Mouse (Mus musculus) kidney, postnatal 10 days (tissue): Measurements from ENCODE around the gene Smc6.

Source experiments
- DNase-seq: peaks from one replicate; pipeline ENCODE4 v3.0.0; 2021; ENCODE audit warnings: mixed read lengths

The Smc6 gene

GRCm38 (mm10) chr12:11265382-11266281 is at the start of gene Smc6, which contains the start of gene Gen1:
Gene Smc6, plus strand, starts transcription at chr12:11265886.
Gene Gen1, minus strand, starts transcription at chr12:11265801.
- DNase-seq: peak; percentile 98

- DNase-seq: no peak
Measured at GRCm38 (mm10) chr12:11216454-11216853, 49.2 kb upstream of the Smc6 start.

- DNase-seq: no peak
Measured at GRCm38 (mm10) chr12:11217726-11218250, 47.9 kb upstream of the Smc6 start.

- peak; percentile 26 for DNase-seq
Measured at GRCm38 (mm10) chr12:11221524-11222330, 44.0 kb upstream of the Smc6 start.

- DNase-seq: no peak
Measured at GRCm38 (mm10) chr12:11222566-11222965, 43.1 kb upstream of the Smc6 start.

GRCm38 (mm10) chr12:11223090-11223489 is 42.6 kb upstream of the Smc6 start:
- DNase-seq: no peak

GRCm38 (mm10) chr12:11224722-11225121 is 41.0 kb upstream of the Smc6 start:
- DNase-seq: no peak

GRCm38 (mm10) chr12:11226123-11226522 is 39.6 kb upstream of the Smc6 start:
- no peak for DNase-seq

GRCm38 (mm10) chr12:11226529-11227268 is 39.0 kb upstream of the Smc6 start:
- peak; percentile 24 for DNase-seq

GRCm38 (mm10) chr12:11230267-11230666 is 35.4 kb upstream of the Smc6 start:
- DNase-seq: no peak

- no peak for DNase-seq
Measured at GRCm38 (mm10) chr12:11235996-11236395, 29.7 kb upstream of the Smc6 start.

GRCm38 (mm10) chr12:11247460-11247859 is 18.2 kb upstream of the Smc6 start:
- no peak for DNase-seq

GRCm38 (mm10) chr12:11250322-11250721 is 15.4 kb upstream of the Smc6 start:
- DNase-seq: no peak

- DNase-seq: no peak
Measured at GRCm38 (mm10) chr12:11264895-11265294, 791 bp upstream of the Smc6 start.

GRCm38 (mm10) chr12:11266282-11266985 is 748 bp downstream of the Smc6 start:
- DNase-seq: peak; percentile 74

GRCm38 (mm10) chr12:11267030-11267429 is 1.3 kb downstream of the Smc6 start:
- DNase-seq: peak; percentile 8

GRCm38 (mm10) chr12:11272568-11272967 is 6.9 kb downstream of the Smc6 start:
- no peak for DNase-seq

GRCm38 (mm10) chr12:11273185-11273584 is 7.5 kb downstream of the Smc6 start:
- DNase-seq: no peak

- no peak for DNase-seq
Measured at GRCm38 (mm10) chr12:11276632-11277031, 10.9 kb downstream of the Smc6 start.

- no peak for DNase-seq
Measured at GRCm38 (mm10) chr12:11277207-11277606, 11.5 kb downstream of the Smc6 start.

- DNase-seq: no peak
Measured at GRCm38 (mm10) chr12:11279886-11280285, 14.2 kb downstream of the Smc6 start.

- DNase-seq: no peak
Measured at GRCm38 (mm10) chr12:11281584-11281983, 15.9 kb downstream of the Smc6 start.
